Mouse (Mus musculus) intestine, embryonic 16.5 days (tissue): ENCODE data around the gene Tns1. TPM values are rescaled to one million over a fixed set of nuclear protein-coding genes. Genes with fewer than 3 reads are reported as not detected.
A peak's percentile ranks its signal among the peaks of the same experiment; 100 is the strongest.

Experiments used
- ATAC-seq: fragments of 200-750 bp; cut with Nextera tagmentation; 2 replicates; pipeline ENCODE4 v1.8.0; 2017; ENCODE audit warnings: moderate TSS enrichment, moderate library complexity
- H3K27ac ChIP-seq: fragments of 300-500 bp; sonication (generic); 2 replicates; pipeline ENCODE4 v1.5.1; 2014; ENCODE audit warnings: mild to moderate bottlenecking, low read length
- H3K27me3 ChIP-seq: fragments of 300-500 bp; sonication (generic); replicated peaks from 2 replicates; pipeline ENCODE4 v1.6.1; 2014; ENCODE audit warnings: low read length, control low read depth, mixed read lengths; ENCODE audit not compliant: control insufficient read depth, insufficient read depth
- H3K36me3 ChIP-seq: fragments of 300-500 bp; sonication (generic); 2 replicates; pipeline ENCODE4 v1.6.1; 2014; ENCODE audit warnings: low read length, control low read depth; ENCODE audit not compliant: control insufficient read depth, insufficient read depth
- H3K4me1 ChIP-seq: fragments of 300-500 bp; sonication (generic); 2 replicates; pipeline ENCODE4 v1.6.1; 2014; ENCODE audit warnings: low read length, control low read depth, mixed read lengths; ENCODE audit not compliant: control insufficient read depth, insufficient read depth
- H3K4me2 ChIP-seq: fragments of 300-500 bp; sonication (generic); 2 replicates; pipeline ENCODE4 v1.6.1; 2014; ENCODE audit warnings: low read depth, low read length, control low read depth
- H3K4me3 ChIP-seq: fragments of 300-500 bp; sonication (generic); 2 replicates; pipeline ENCODE4 v1.5.1; 2014; ENCODE audit warnings: mild to moderate bottlenecking, low read length
- H3K9ac ChIP-seq: fragments of 300-500 bp; sonication (generic); 2 replicates; pipeline ENCODE4 v1.6.1; 2014; ENCODE audit warnings: low read depth, low read length
- H3K9me3 ChIP-seq: fragments of 300-500 bp; sonication (generic); 2 replicates; pipeline ENCODE4 v1.6.1; 2016; ENCODE audit warnings: low read length, control low read depth; ENCODE audit not compliant: control insufficient read depth
- WGBS: fragments of 180-500 bp; shearing (Covaris S2); extraction: QIAGEN DNeasy Blood & Tissue Kit; methylation state at CpG from one replicate; pipeline ENCODE4 v1.1.7; 2014; 5-methylcytosine and 5-hydroxymethylcytosine counted together
- polyA plus RNA-seq: library from polyadenylated mRNA; unstranded; fragments of >200 nt; fragmentation: Nextera tagmentation; extraction: Ambion mirVana; gene quantifications from 2 replicates; pipeline ENCODE4 v1.2.1, GENCODE M21; 2015

Gene Tns1
- polyA plus RNA-seq, 1 experiment from 2014 or later: 20.2 TPM

- Histone ChIP-seq H3K4me2 (no peak overlapping the region), H3K4me1 (peaks cover 6% of the 10 kb centered on the region; the same call in 1 of the 2 replicates), H3K9ac (no peak overlapping the region), H3K27me3 (no peaks in the 10 kb centered on the region), H3K27ac (no peak overlapping the region), H3K9me3 (no peaks in the 10 kb centered on the region), H3K36me3 (peaks cover 9% of the 10 kb centered on the region; the same call in 1 of the 2 replicates), H3K4me3 (no peak overlapping the region)
- no peak for ATAC-seq
- 65% methylated on average over 5 of the region's 5 CpGs for WGBS
These were observed 175.5 kb downstream of the Tns1 start for GRCm38 (mm10) chr1:73948757-73949156.

- H3K9me3 ChIP-seq: no peaks in the 10 kb centered on the region
- H3K4me2 ChIP-seq: no peak overlapping the region
- ATAC-seq: no peak
- H3K4me3 ChIP-seq: no peak overlapping the region
- H3K9ac ChIP-seq: no peak overlapping the region
- H3K27ac ChIP-seq: no peak overlapping the region
- 84% methylated on average over 15 of the region's 15 CpGs for WGBS
- no peaks in the 10 kb centered on the region for H3K36me3 ChIP-seq
- no peaks in the 10 kb centered on the region for H3K27me3 ChIP-seq
- H3K4me1 ChIP-seq: peaks cover 10% of the 10 kb centered on the region
These were observed 176.5 kb downstream of the Tns1 start for GRCm38 (mm10) chr1:73947525-73948304.

GRCm38 (mm10) chr1:73946701-73947100 is 177.5 kb downstream of the Tns1 start:
- 77% methylated on average over 7 of the region's 7 CpGs for WGBS
- no peak overlapping the region for H3K4me2 ChIP-seq
- no peaks in the 10 kb centered on the region for H3K9me3 ChIP-seq
- no peak for ATAC-seq
- H3K9ac ChIP-seq: no peak overlapping the region
- H3K4me3 ChIP-seq: no peak overlapping the region
- no peak overlapping the region for H3K27ac ChIP-seq
- H3K27me3 ChIP-seq: no peaks in the 10 kb centered on the region
- H3K4me1 ChIP-seq: peaks cover 17% of the 10 kb centered on the region
- no peaks in the 10 kb centered on the region for H3K36me3 ChIP-seq

GRCm38 (mm10) chr1:73944393-73944792 is 179.9 kb downstream of the Tns1 start:
- Histone ChIP-seq H3K4me3 (no peak overlapping the region), H3K27me3 (no peaks in the 10 kb centered on the region), H3K27ac (peak overlapping the region; percentile 81), H3K4me1 (peaks cover 18% of the 10 kb centered on the region), H3K4me2 (no peak overlapping the region), H3K36me3 (no peaks in the 10 kb centered on the region), H3K9me3 (no peaks in the 10 kb centered on the region), H3K9ac (no peak overlapping the region)
- ATAC-seq: peak; percentile 23; the same call in 1 of the 2 replicates
- 72% methylated on average over 3 of the region's 3 CpGs for whole genome bisulfite sequencing

GRCm38 (mm10) chr1:73943667-73944289 is 180.5 kb downstream of the Tns1 start:
- H3K36me3 ChIP-seq: no peaks in the 10 kb centered on the region
- H3K27me3 ChIP-seq: no peaks in the 10 kb centered on the region
- 56% methylated on average over 9 of the region's 9 CpGs for WGBS
- no peak overlapping the region for H3K4me3 ChIP-seq
- no peaks in the 10 kb centered on the region for H3K9me3 ChIP-seq
- peak overlapping the region; percentile 81 for H3K27ac ChIP-seq
- peaks cover 18% of the 10 kb centered on the region for H3K4me1 ChIP-seq
- H3K9ac ChIP-seq: no peak overlapping the region
- peak; percentile 73 for ATAC-seq
- no peak overlapping the region for H3K4me2 ChIP-seq

- Histone ChIP-seq H3K4me2 (no peak overlapping the region), H3K36me3 (no peaks in the 10 kb centered on the region), H3K27ac (peak overlapping the region; percentile 81; the same call in 1 of the 2 replicates), H3K4me1 (peaks cover 18% of the 10 kb centered on the region), H3K9me3 (no peaks in the 10 kb centered on the region), H3K9ac (no peak overlapping the region), H3K4me3 (no peak overlapping the region), H3K27me3 (no peaks in the 10 kb centered on the region)
- no peak for ATAC-seq
- 71% methylated on average over 5 of the region's 5 CpGs for WGBS
These were observed 181.0 kb downstream of the Tns1 start for GRCm38 (mm10) chr1:73943255-73943654.

- Histone ChIP-seq H3K9me3 (no peaks in the 10 kb centered on the region), H3K27ac (peak overlapping the region; percentile 53; the same call in 1 of the 2 replicates), H3K27me3 (no peaks in the 10 kb centered on the region), H3K4me1 (peaks cover 18% of the 10 kb centered on the region), H3K9ac (no peak overlapping the region), H3K36me3 (no peaks in the 10 kb centered on the region), H3K4me3 (no peak overlapping the region), H3K4me2 (no peak overlapping the region)
- peak; percentile 64 for ATAC-seq
- 47% methylated on average over 2 of the region's 2 CpGs for WGBS
These were observed 182.0 kb downstream of the Tns1 start for GRCm38 (mm10) chr1:73942243-73942642.

- H3K9ac ChIP-seq: no peak overlapping the region
- no peak for ATAC-seq
- H3K4me2 ChIP-seq: no peak overlapping the region
- 79% methylated on average over 9 of the region's 9 CpGs for WGBS
- no peaks in the 10 kb centered on the region for H3K9me3 ChIP-seq
- peaks cover 18% of the 10 kb centered on the region for H3K4me1 ChIP-seq
- 0 out of 2 replicates have a peak overlapping the region, but pooled peaks have one; percentile 25 for H3K27ac ChIP-seq
- no peaks in the 10 kb centered on the region; the same call in 1 of the 2 replicates for H3K36me3 ChIP-seq
- H3K4me3 ChIP-seq: no peak overlapping the region
- H3K27me3 ChIP-seq: no peaks in the 10 kb centered on the region
These were observed 182.6 kb downstream of the Tns1 start for GRCm38 (mm10) chr1:73941697-73942096.

GRCm38 (mm10) chr1:73940491-73941204 is 183.6 kb downstream of the Tns1 start:
- Histone ChIP-seq H3K4me1 (peaks cover 18% of the 10 kb centered on the region), H3K36me3 (no peaks in the 10 kb centered on the region; the same call in 1 of the 2 replicates), H3K9me3 (no peaks in the 10 kb centered on the region), H3K9ac (no peak overlapping the region), H3K4me2 (no peak overlapping the region), H3K4me3 (no peak overlapping the region), H3K27ac (no peak overlapping the region), H3K27me3 (no peaks in the 10 kb centered on the region)
- WGBS: 75% methylated on average over 9 of the region's 9 CpGs
- ATAC-seq: no peak
